Mouse (Mus musculus): ENCODE measurements at regions not wholly inside any gene's neighbourhood (a gene's known extent, or its start where the extent isn't known, plus 50 kb on each side); places are given as distances from the start of the nearest gene placed in this dataset.

- no peak overlapping the region for H3K9ac ChIP-seq (ENCODE audit: low read length)
- H3K4me3 ChIP-seq (replicated peaks; ENCODE audit: low read length), result no peak overlapping the region
- H3K36me3 ChIP-seq (ENCODE audit: control insufficient read depth, insufficient read depth, low read length), result no peaks in the 10 kb centered on the region
- H3K27ac ChIP-seq (ENCODE audit: low read length), result no peak overlapping the region
- peaks cover 4% of the 10 kb centered on the region; the same call in 1 of the 2 replicates for H3K4me1 ChIP-seq (ENCODE audit: control insufficient read depth, insufficient read depth, low read length)
- no peaks in the 10 kb centered on the region for H3K9me3 ChIP-seq (replicated peaks; ENCODE audit: control insufficient read depth, low read length)
- 56% methylated on average over 5 of the region's 5 CpGs for WGBS
- H3K27me3 ChIP-seq (ENCODE audit: control insufficient read depth, insufficient read depth, low read length), result no peaks in the 10 kb centered on the region
- no peak overlapping the region for H3K4me2 ChIP-seq (ENCODE audit: low read depth, low read length)
- no peak for ATAC-seq (ENCODE audit: insufficient read depth, low FRiP score)
Observed at GRCm38 (mm10) chr9:61129186-61129585, 243.0 kb upstream of the Tle3 start.

- no peaks in the 10 kb centered on the region for H3K27me3 ChIP-seq (ENCODE audit: control insufficient read depth, insufficient read depth, low read length)
- no peaks in the 10 kb centered on the region for H3K9me3 ChIP-seq (replicated peaks; ENCODE audit: control insufficient read depth, low read length)
- H3K4me2 ChIP-seq (ENCODE audit: low read depth, low read length), result no peak overlapping the region
- no peak overlapping the region for H3K9ac ChIP-seq (ENCODE audit: low read length)
- ATAC-seq (ENCODE audit: insufficient read depth, low FRiP score), result no peak
- WGBS, result 80% methylated on average over 4 of the region's 4 CpGs
- H3K4me1 ChIP-seq (ENCODE audit: control insufficient read depth, insufficient read depth, low read length), result no peaks in the 10 kb centered on the region
- no peak overlapping the region for H3K27ac ChIP-seq (ENCODE audit: low read length)
- H3K36me3 ChIP-seq (ENCODE audit: control insufficient read depth, insufficient read depth, low read length), result no peaks in the 10 kb centered on the region
- H3K4me3 ChIP-seq (replicated peaks; ENCODE audit: low read length), result no peak overlapping the region
Observed at GRCm38 (mm10) chr9:61130877-61131276, 241.3 kb upstream of the Tle3 start.

- 57% methylated on average over 10 of the region's 10 CpGs for WGBS
- H3K27ac ChIP-seq (ENCODE audit: low read length), result no peak overlapping the region
- H3K36me3 ChIP-seq (ENCODE audit: control insufficient read depth, insufficient read depth, low read length), result no peaks in the 10 kb centered on the region
- H3K4me1 ChIP-seq (ENCODE audit: control insufficient read depth, insufficient read depth, low read length), result no peaks in the 10 kb centered on the region; the same call in 1 of the 2 replicates
- no peak overlapping the region for H3K4me3 ChIP-seq (replicated peaks; ENCODE audit: low read length)
- no peak overlapping the region for H3K4me2 ChIP-seq (ENCODE audit: low read depth, low read length)
- no peak for ATAC-seq (ENCODE audit: insufficient read depth, low FRiP score)
- no peaks in the 10 kb centered on the region for H3K27me3 ChIP-seq (ENCODE audit: control insufficient read depth, insufficient read depth, low read length)
- no peaks in the 10 kb centered on the region for H3K9me3 ChIP-seq (replicated peaks; ENCODE audit: control insufficient read depth, low read length)
- no peak overlapping the region for H3K9ac ChIP-seq (ENCODE audit: low read length)
Observed at GRCm38 (mm10) chr9:61135263-61135882, 236.8 kb upstream of the Tle3 start.

GRCm38 (mm10) chr9:61135917-61136316 is 236.2 kb upstream of the Tle3 start:
- no peaks in the 10 kb centered on the region; the same call in 1 of the 2 replicates for H3K4me1 ChIP-seq (ENCODE audit: control insufficient read depth, insufficient read depth, low read length)
- WGBS, result 54% methylated on average over 3 of the region's 3 CpGs
- H3K4me2 ChIP-seq (ENCODE audit: low read depth, low read length), result no peak overlapping the region

GRCm38 (mm10) chr9:61138741-61139368 is 233.3 kb upstream of the Tle3 start:
- no peak overlapping the region for H3K27ac ChIP-seq (ENCODE audit: low read length)
- no peak overlapping the region for H3K9ac ChIP-seq (ENCODE audit: low read length)
- 67% methylated on average over 11 of the region's 11 CpGs for WGBS
- H3K4me1 ChIP-seq (ENCODE audit: control insufficient read depth, insufficient read depth, low read length), result no peaks in the 10 kb centered on the region; the same call in 1 of the 2 replicates
- H3K4me3 ChIP-seq (replicated peaks; ENCODE audit: low read length), result no peak overlapping the region
- ATAC-seq (ENCODE audit: insufficient read depth, low FRiP score), result peak; percentile 41; the same call in 1 of the 2 replicates
- no peaks in the 10 kb centered on the region for H3K9me3 ChIP-seq (replicated peaks; ENCODE audit: control insufficient read depth, low read length)
- no peak overlapping the region for H3K4me2 ChIP-seq (ENCODE audit: low read depth, low read length)
- no peaks in the 10 kb centered on the region for H3K27me3 ChIP-seq (ENCODE audit: control insufficient read depth, insufficient read depth, low read length)
- H3K36me3 ChIP-seq (ENCODE audit: control insufficient read depth, insufficient read depth, low read length), result no peaks in the 10 kb centered on the region

More at GRCm38 (mm10) chr9:61135917-61136316, 236.2 kb upstream of the Tle3 start:
- H3K36me3 ChIP-seq (ENCODE audit: control insufficient read depth, insufficient read depth, low read length), result no peaks in the 10 kb centered on the region
- no peak overlapping the region for H3K27ac ChIP-seq (ENCODE audit: low read length)
- no peak for ATAC-seq (ENCODE audit: insufficient read depth, low FRiP score)
- H3K27me3 ChIP-seq (ENCODE audit: control insufficient read depth, insufficient read depth, low read length), result no peaks in the 10 kb centered on the region
- H3K4me3 ChIP-seq (replicated peaks; ENCODE audit: low read length), result no peak overlapping the region
- H3K9me3 ChIP-seq (replicated peaks; ENCODE audit: control insufficient read depth, low read length), result no peaks in the 10 kb centered on the region
- H3K9ac ChIP-seq (ENCODE audit: low read length), result no peak overlapping the region

GRCm38 (mm10) chr9:61143101-61143500 is 229.1 kb upstream of the Tle3 start:
- Histone ChIP-seq H3K4me2 (ENCODE audit: low read depth, low read length) (no peak overlapping the region), H3K36me3 (ENCODE audit: control insufficient read depth, insufficient read depth, low read length) (no peaks in the 10 kb centered on the region), H3K9me3 (replicated peaks; ENCODE audit: control insufficient read depth, low read length) (no peaks in the 10 kb centered on the region), H3K27ac (ENCODE audit: low read length) (no peak overlapping the region), H3K27me3 (ENCODE audit: control insufficient read depth, insufficient read depth, low read length) (no peaks in the 10 kb centered on the region), H3K4me1 (ENCODE audit: control insufficient read depth, insufficient read depth, low read length) (no peaks in the 10 kb centered on the region; the same call in 1 of the 2 replicates), H3K9ac (ENCODE audit: low read length) (no peak overlapping the region), H3K4me3 (replicated peaks; ENCODE audit: low read length) (no peak overlapping the region)
- WGBS, result 88% methylated on average over 6 of the region's 6 CpGs
- ATAC-seq (ENCODE audit: insufficient read depth, low FRiP score), result no peak

GRCm38 (mm10) chr9:61144685-61145318 is 227.4 kb upstream of the Tle3 start:
- no peak for ATAC-seq (ENCODE audit: insufficient read depth, low FRiP score)
- WGBS, result 73% methylated on average over 11 of the region's 11 CpGs
- no peak overlapping the region for H3K4me2 ChIP-seq (ENCODE audit: low read depth, low read length)

GRCm38 (mm10) chr9:61145738-61146137 is 226.4 kb upstream of the Tle3 start:
- no peak overlapping the region for H3K4me2 ChIP-seq (ENCODE audit: low read depth, low read length)
- no peaks in the 10 kb centered on the region for H3K4me1 ChIP-seq (ENCODE audit: control insufficient read depth, insufficient read depth, low read length)
- no peaks in the 10 kb centered on the region for H3K9me3 ChIP-seq (replicated peaks; ENCODE audit: control insufficient read depth, low read length)
- H3K9ac ChIP-seq (ENCODE audit: low read length), result no peak overlapping the region
- H3K4me3 ChIP-seq (replicated peaks; ENCODE audit: low read length), result no peak overlapping the region
- ATAC-seq (ENCODE audit: insufficient read depth, low FRiP score), result no peak
- WGBS, result 54% methylated on average over 8 of the region's 8 CpGs
- H3K27me3 ChIP-seq (ENCODE audit: control insufficient read depth, insufficient read depth, low read length), result no peaks in the 10 kb centered on the region
- H3K36me3 ChIP-seq (ENCODE audit: control insufficient read depth, insufficient read depth, low read length), result no peaks in the 10 kb centered on the region
- no peak overlapping the region for H3K27ac ChIP-seq (ENCODE audit: low read length)

More at GRCm38 (mm10) chr9:61144685-61145318, 227.4 kb upstream of the Tle3 start:
- Histone ChIP-seq H3K9ac (ENCODE audit: low read length) (no peak overlapping the region), H3K27ac (ENCODE audit: low read length) (no peak overlapping the region), H3K4me1 (ENCODE audit: control insufficient read depth, insufficient read depth, low read length) (no peaks in the 10 kb centered on the region), H3K27me3 (ENCODE audit: control insufficient read depth, insufficient read depth, low read length) (no peaks in the 10 kb centered on the region), H3K36me3 (ENCODE audit: control insufficient read depth, insufficient read depth, low read length) (no peaks in the 10 kb centered on the region), H3K4me3 (replicated peaks; ENCODE audit: low read length) (no peak overlapping the region), H3K9me3 (replicated peaks; ENCODE audit: control insufficient read depth, low read length) (no peaks in the 10 kb centered on the region)

- no peaks in the 10 kb centered on the region for H3K36me3 ChIP-seq (ENCODE audit: control insufficient read depth, insufficient read depth, low read length)
- WGBS, result 83% methylated on average over 4 of the region's 4 CpGs
- H3K4me1 ChIP-seq (ENCODE audit: control insufficient read depth, insufficient read depth, low read length), result peaks cover 15% of the 10 kb centered on the region; the same call in 1 of the 2 replicates
- no peak overlapping the region for H3K4me2 ChIP-seq (ENCODE audit: low read depth, low read length)
- H3K27me3 ChIP-seq (ENCODE audit: control insufficient read depth, insufficient read depth, low read length), result no peaks in the 10 kb centered on the region
- peak overlapping the region; percentile 54; the same call in 1 of the 2 replicates for H3K27ac ChIP-seq (ENCODE audit: low read length)
- ATAC-seq (ENCODE audit: insufficient read depth, low FRiP score), result no peak
- H3K4me3 ChIP-seq (replicated peaks; ENCODE audit: low read length), result no peak overlapping the region
- no peaks in the 10 kb centered on the region for H3K9me3 ChIP-seq (replicated peaks; ENCODE audit: control insufficient read depth, low read length)
- no peak overlapping the region for H3K9ac ChIP-seq (ENCODE audit: low read length)
Observed at GRCm38 (mm10) chr9:61151201-61151600, 221.0 kb upstream of the Tle3 start.

All from stomach, embryonic 16.5 days (tissue).